Mouse (Mus musculus): Measurements from ENCODE around the gene 1110032A03Rik. TPM values are rescaled to one million over a fixed set of nuclear protein-coding genes. Genes with fewer than 3 reads are reported as not detected.

Gene 1110032A03Rik
- total and polyA plus RNA-seq, 3 experiments = 7.1 to 12.8 TPM; not detected in 1

GRCm38 (mm10) chr9:50732560-50732959 lies 42.8 kb downstream of the 1110032A03Rik start:
- TF ChIP-seq KAT2A (conservative IDR thresholded peaks at IDR 0.05; ENCODE audit: low read depth, low read length) (no peak), SMC3 (IDR thresholded peaks at IDR 0.05; ENCODE audit: low read depth, low read length) (no peak), TAL1 (IDR thresholded peaks at IDR 0.05; ENCODE audit: low read length) (no peak), ZKSCAN1 (IDR thresholded peaks at IDR 0.05; ENCODE audit: low read depth, low read length) (no peak), TCF12 (IDR thresholded peaks at IDR 0.05; ENCODE audit: low read depth, low read length) (no peak), RAD21 (IDR thresholded peaks at IDR 0.05; ENCODE audit: low read depth, low read length) (no peak), SIN3A (IDR thresholded peaks at IDR 0.05; ENCODE audit: low read length) (no peak), USF2 (IDR thresholded peaks at IDR 0.05; ENCODE audit: borderline replicate concordance in 1 of 2, insufficient read depth in 1 of 2, low read depth in 1 of 2, low read length in 2 of 2) (no peak), EP300 (IDR thresholded peaks at IDR 0.05; ENCODE audit: low read depth in 1 of 2, low read length in 2 of 2) (no peak), ZC3H11A (IDR thresholded peaks at IDR 0.05; ENCODE audit: low read depth, low read length) (no peak), TBP (IDR thresholded peaks at IDR 0.05; ENCODE audit: low read depth, low read length) (no peak), RCOR1 (IDR thresholded peaks at IDR 0.05; ENCODE audit: low read depth, low read length) (no peak), ZNF384 (IDR thresholded peaks at IDR 0.05; ENCODE audit: low read depth, low read length) (no peak), ZMIZ1 (IDR thresholded peaks at IDR 0.05; ENCODE audit: low read depth, low read length) (no peak), NELFE (IDR thresholded peaks at IDR 0.05; ENCODE audit: low read depth, low read length) (no peak), JUND (IDR thresholded peaks at IDR 0.05; ENCODE audit: low read depth, low read length) (no peak)
- H3K27ac ChIP-seq (ENCODE audit: control insufficient read depth, low read depth, low read length) = no peak overlapping the region
- peaks cover 0 to 8% of the 10 kb centered on the region in 2 experiments for H3K27me3 ChIP-seq (ENCODE audit: control insufficient read depth in 1 of 2, insufficient read depth in 2 of 2, low read length in 2 of 2)
- no peaks in the 10 kb centered on the region for H3K36me3 ChIP-seq (ENCODE audit: control insufficient read depth in 1 of 2, insufficient read depth in 2 of 2, low read length in 2 of 2)
- no peaks in the 10 kb centered on the region for H3K9me3 ChIP-seq (replicated peaks; ENCODE audit: insufficient read depth, low read length)
- H3K9ac ChIP-seq (ENCODE audit: control insufficient read depth, low read depth, low read length, poor library complexity, severe bottlenecking) = no peak overlapping the region
- H3K4me3 ChIP-seq (ENCODE audit: control insufficient read depth in 1 of 2, insufficient read depth in 1 of 2, low read depth in 2 of 2, low read length in 2 of 2) = no peak overlapping the region
- H3K4me1 ChIP-seq (ENCODE audit: control insufficient read depth in 1 of 2, insufficient read depth in 2 of 2, low read length in 2 of 2) = no peaks in the 10 kb centered on the region
- DNase-seq (ENCODE audit: low read depth, low spot score) = no peak
- no peaks in the 10 kb centered on the region for H3K79me2 ChIP-seq (ENCODE audit: control insufficient read depth, insufficient read depth, low read length, poor library complexity)

DNA sequence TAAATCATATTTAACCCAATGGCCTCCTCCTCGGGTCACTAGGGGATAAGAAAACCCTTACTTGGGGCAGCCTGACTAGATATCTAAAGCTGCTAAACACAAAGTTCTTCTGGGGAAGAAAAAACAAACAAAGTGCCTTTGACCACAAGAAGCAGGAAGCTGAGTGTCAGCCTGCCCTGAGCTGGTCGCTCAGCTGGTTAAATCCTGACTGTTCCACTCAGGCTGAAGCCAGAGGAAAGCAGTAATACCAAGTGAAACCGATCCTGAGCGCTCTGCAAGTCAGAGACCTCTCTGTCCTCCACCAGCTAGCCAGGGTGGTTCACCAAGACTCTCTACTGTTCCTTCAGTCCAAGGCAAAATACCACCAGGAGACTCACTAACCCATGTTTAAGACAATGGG lies 45.7 kb downstream of the 1110032A03Rik start:
- H3K9me3 ChIP-seq (replicated peaks; ENCODE audit: insufficient read depth, low read length) = no peaks in the 10 kb centered on the region
- H3K79me2 ChIP-seq (ENCODE audit: control insufficient read depth, insufficient read depth, low read length, poor library complexity) = no peaks in the 10 kb centered on the region
- no peak overlapping the region for H3K27ac ChIP-seq (ENCODE audit: control insufficient read depth, low read depth, low read length)
- no peak for TF ChIP-seq USF1 (IDR thresholded peaks at IDR 0.05; ENCODE audit: low read depth, low read length)
- no peak for TF ChIP-seq ELF1 (IDR thresholded peaks at IDR 0.05; ENCODE audit: low read depth, low read length)
- no peak for TF ChIP-seq SMC3 (IDR thresholded peaks at IDR 0.05; ENCODE audit: low read depth, low read length)
- TF ChIP-seq ZKSCAN1 (IDR thresholded peaks at IDR 0.05; ENCODE audit: low read depth, low read length) = no peak
- no peak for TF ChIP-seq TAL1 (IDR thresholded peaks at IDR 0.05; ENCODE audit: low read length)
- TF ChIP-seq POLR2AphosphoS5 (IDR thresholded peaks at IDR 0.05; ENCODE audit: borderline replicate concordance, low read depth, low read length) = no peak
- TF ChIP-seq MAFK (IDR thresholded peaks at IDR 0.05; ENCODE audit: borderline replicate concordance, low read depth, low read length) = no peak
- no peak for TF ChIP-seq TCF12 (IDR thresholded peaks at IDR 0.05; ENCODE audit: low read depth, low read length)
- no peak for TF ChIP-seq HCFC1 (IDR thresholded peaks at IDR 0.05; ENCODE audit: low read depth, low read length)
- TF ChIP-seq GATA1 (IDR thresholded peaks at IDR 0.05; ENCODE audit: low read depth, low read length) = no peak
- no peak for TF ChIP-seq ZC3H11A (IDR thresholded peaks at IDR 0.05; ENCODE audit: low read depth, low read length)
- TF ChIP-seq E2F4 (IDR thresholded peaks at IDR 0.05; ENCODE audit: borderline replicate concordance, low read depth, low read length) = no peak
- TF ChIP-seq UBTF (IDR thresholded peaks at IDR 0.05; ENCODE audit: borderline replicate concordance, insufficient read depth, low read depth, low read length) = no peak
- TF ChIP-seq MYC (IDR thresholded peaks at IDR 0.05; ENCODE audit: low read depth, low read length) = no peak
- no peak overlapping the region for H3K9ac ChIP-seq (ENCODE audit: control insufficient read depth, low read depth, low read length, poor library complexity, severe bottlenecking)
- H3K4me1 ChIP-seq (ENCODE audit: control insufficient read depth in 1 of 2, insufficient read depth in 2 of 2, low read length in 2 of 2) = no peaks in the 10 kb centered on the region
- no peaks in the 10 kb centered on the region for H3K36me3 ChIP-seq (ENCODE audit: control insufficient read depth in 1 of 2, insufficient read depth in 2 of 2, low read length in 2 of 2)
- H3K4me3 ChIP-seq (ENCODE audit: control insufficient read depth in 1 of 2, insufficient read depth in 1 of 2, low read depth in 2 of 2, low read length in 2 of 2) = no peak overlapping the region
- H3K27me3 ChIP-seq (ENCODE audit: control insufficient read depth in 1 of 2, insufficient read depth in 2 of 2, low read length in 2 of 2) = peaks cover 0 to 9% of the 10 kb centered on the region in 2 experiments; a peak in 3 of 4 replicates
- no peak for DNase-seq (ENCODE audit: low read depth, low spot score)
